Mouse (Mus musculus) liver, adult 2 months (tissue): ENCODE data around the gene Eef2k.

Experiments
- CTCF ChIP-seq: fragments of 200-500 bp; IDR thresholded peaks from 2 replicates; pipeline ENCODE4 v1.5.1; 2011; ENCODE audit warnings: low read depth, low read length, control low read depth
- POLR2A ChIP-seq: fragments of 200-500 bp; IDR thresholded peaks from 2 replicates; pipeline ENCODE4 v1.6.1; 2011; ENCODE audit warnings: low read length, control low read depth; ENCODE audit not compliant: insufficient read depth; ENCODE audit errors: extremely low read depth

DNA sequence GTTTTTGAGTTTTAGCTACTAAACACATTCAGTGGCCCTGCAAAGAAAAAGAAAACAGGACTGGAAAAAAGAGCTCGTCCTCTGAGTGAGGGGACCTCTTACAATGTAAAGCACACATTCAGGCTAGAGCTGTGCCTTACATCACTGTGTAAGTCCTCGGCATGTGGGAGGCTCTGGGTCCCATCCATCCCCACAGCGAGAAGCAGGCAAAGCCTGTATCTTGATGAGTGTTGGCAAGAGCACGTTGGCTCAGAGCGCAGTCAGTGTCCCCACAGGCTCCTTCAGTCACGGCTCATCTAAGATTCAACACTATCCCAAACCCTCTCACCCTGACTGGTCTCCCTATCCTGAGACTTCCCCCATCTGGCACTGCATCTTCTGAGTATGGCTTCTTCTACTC, 35.6 kb downstream of the Eef2k start:
- TF ChIP-seq POLR2A (no peak), CTCF (no peak)
